Mouse (Mus musculus): ENCODE results near the gene Vipas39. TPM values are rescaled to one million over a fixed set of nuclear protein-coding genes. Genes with fewer than 3 reads are reported as not detected.
A peak's percentile ranks its signal among the peaks of the same experiment; 100 is the strongest.
"Not testable (repeated sequence)": the region's sequence is repeated elsewhere in the genome, so short reads cannot be mapped to it uniquely, and the experiment has no call there.

The Vipas39 gene
- polyA plus RNA-seq, 1 experiment from 2014 or later: 57.7 TPM

- Histone ChIP-seq H3K36me3 (no peaks in the 10 kb centered on the region), H3K9ac (no peak overlapping the region), H3K4me3 (no peak overlapping the region), H3K4me2 (no peak overlapping the region), H3K4me1 (replicated peaks) (no peaks in the 10 kb centered on the region), H3K27me3 (no peaks in the 10 kb centered on the region), H3K27ac (no peak overlapping the region), H3K9me3 (no peaks in the 10 kb centered on the region)
- ATAC-seq (ENCODE audit: low FRiP score): no peak
- 62% methylated on average over 7 of the region's 7 CpGs for WGBS
Measured at GRCm38 (mm10) chr12:87283706-87284105, 17.6 kb upstream of the Vipas39 start.

- H3K4me2 ChIP-seq: no peak overlapping the region
- no peaks in the 10 kb centered on the region for H3K36me3 ChIP-seq
- H3K27me3 ChIP-seq: no peaks in the 10 kb centered on the region
- H3K4me3 ChIP-seq: no peak overlapping the region
- H3K9me3 ChIP-seq: no peaks in the 10 kb centered on the region
- H3K9ac ChIP-seq: no peak overlapping the region
- 94% methylated on average over 4 of the region's 4 CpGs for WGBS
- H3K4me1 ChIP-seq (replicated peaks): no peaks in the 10 kb centered on the region
- no peak for ATAC-seq (ENCODE audit: low FRiP score)
- no peak overlapping the region for H3K27ac ChIP-seq
Measured at GRCm38 (mm10) chr12:87282743-87283142, 16.7 kb upstream of the Vipas39 start.

GRCm38 (mm10) chr12:87281766-87282165 is 15.7 kb upstream of the Vipas39 start:
- no peak for ATAC-seq (ENCODE audit: low FRiP score)
- H3K4me3 ChIP-seq: no peak overlapping the region
- H3K27ac ChIP-seq: no peak overlapping the region
- no peak overlapping the region for H3K9ac ChIP-seq
- no peak overlapping the region for H3K4me2 ChIP-seq
- no peaks in the 10 kb centered on the region for H3K9me3 ChIP-seq
- peaks cover under 1% of the 10 kb centered on the region; the same call in 1 of the 2 replicates for H3K36me3 ChIP-seq
- H3K27me3 ChIP-seq: no peaks in the 10 kb centered on the region
- H3K4me1 ChIP-seq (replicated peaks): no peaks in the 10 kb centered on the region
- 83% methylated on average over 1 of the region's 1 CpGs for WGBS

GRCm38 (mm10) chr12:87279879-87280278 is 13.8 kb upstream of the Vipas39 start:
- Histone ChIP-seq H3K4me1 (replicated peaks) (no peaks in the 10 kb centered on the region), H3K4me2 (no peak overlapping the region), H3K9ac (no peak overlapping the region), H3K36me3 (peaks cover 19% of the 10 kb centered on the region), H3K4me3 (no peak overlapping the region), H3K9me3 (no peaks in the 10 kb centered on the region), H3K27ac (no peak overlapping the region), H3K27me3 (no peaks in the 10 kb centered on the region)
- ATAC-seq (ENCODE audit: low FRiP score): no peak
- 45% methylated on average over 14 of the region's 14 CpGs for WGBS

- 0 out of 2 replicates have a peak, but pooled peaks have one; percentile 34 for ATAC-seq (ENCODE audit: low FRiP score)
- Histone ChIP-seq H3K27ac (no peak overlapping the region), H3K36me3 (peaks cover 24% of the 10 kb centered on the region), H3K9ac (no peak overlapping the region), H3K9me3 (no peaks in the 10 kb centered on the region), H3K4me3 (no peak overlapping the region), H3K4me2 (no peak overlapping the region), H3K4me1 (replicated peaks) (no peaks in the 10 kb centered on the region), H3K27me3 (no peaks in the 10 kb centered on the region)
- WGBS: 76% methylated on average over 3 of the region's 3 CpGs
Measured at GRCm38 (mm10) chr12:87279350-87279749, 13.3 kb upstream of the Vipas39 start.

- Histone ChIP-seq H3K4me1 (replicated peaks) (no peaks in the 10 kb centered on the region), H3K27me3 (no peaks in the 10 kb centered on the region), H3K9me3 (no peaks in the 10 kb centered on the region), H3K4me2 (no peak overlapping the region), H3K36me3 (peaks cover 35% of the 10 kb centered on the region), H3K27ac (no peak overlapping the region), H3K4me3 (no peak overlapping the region), H3K9ac (no peak overlapping the region)
- no peak for ATAC-seq (ENCODE audit: low FRiP score)
- 30% methylated on average over 6 of the region's 6 CpGs for WGBS
Measured at GRCm38 (mm10) chr12:87278118-87278730, 12.2 kb upstream of the Vipas39 start.

GRCm38 (mm10) chr12:87277251-87277650 is 11.2 kb upstream of the Vipas39 start:
- H3K4me1 ChIP-seq (replicated peaks); H3K27me3 ChIP-seq; H3K9me3 ChIP-seq; H3K27ac ChIP-seq; H3K4me3 ChIP-seq; H3K4me2 ChIP-seq; ATAC-seq (ENCODE audit: low FRiP score); H3K9ac ChIP-seq: not testable (repeated sequence)
- H3K36me3 ChIP-seq: peaks cover 45% of the 10 kb centered on the region
- 86% methylated on average over 4 of the region's 4 CpGs for WGBS

GRCm38 (mm10) chr12:87274853-87275831 is 9.1 kb upstream of the Vipas39 start:
- H3K4me3 ChIP-seq: no peak overlapping the region
- H3K9ac ChIP-seq: no peak overlapping the region
- H3K27me3 ChIP-seq: no peaks in the 10 kb centered on the region
- H3K27ac ChIP-seq: no peak overlapping the region
- peaks cover 66% of the 10 kb centered on the region for H3K36me3 ChIP-seq
- no peak overlapping the region for H3K4me2 ChIP-seq
- 90% methylated on average over 9 of the region's 9 CpGs for WGBS
- H3K9me3 ChIP-seq: no peaks in the 10 kb centered on the region
- no peak for ATAC-seq (ENCODE audit: low FRiP score)
- H3K4me1 ChIP-seq (replicated peaks): no peaks in the 10 kb centered on the region

GRCm38 (mm10) chr12:87267682-87268081 is 1.6 kb upstream of the Vipas39 start:
- Histone ChIP-seq H3K4me1 (replicated peaks) (peaks cover 21% of the 10 kb centered on the region), H3K36me3 (peaks cover 48% of the 10 kb centered on the region), H3K27ac (no peak overlapping the region), H3K4me2 (peak overlapping the region; percentile 95), H3K9ac (peak overlapping the region; percentile 92), H3K27me3 (no peaks in the 10 kb centered on the region), H3K4me3 (peak overlapping the region; percentile 85), H3K9me3 (no peaks in the 10 kb centered on the region)
- WGBS: 30% methylated on average over 4 of the region's 4 CpGs
- no peak for ATAC-seq (ENCODE audit: low FRiP score)

GRCm38 (mm10) chr12:87266827-87267603 is 959 bp upstream of the Vipas39 start:
- Histone ChIP-seq H3K4me2 (peak overlapping the region; percentile 95), H3K36me3 (peaks cover 47% of the 10 kb centered on the region), H3K4me3 (peak overlapping the region; percentile 85), H3K4me1 (replicated peaks) (peaks cover 21% of the 10 kb centered on the region), H3K9me3 (no peaks in the 10 kb centered on the region), H3K27ac (peak overlapping the region; percentile 91), H3K27me3 (no peaks in the 10 kb centered on the region), H3K9ac (peak overlapping the region; percentile 92)
- no peak; the same call in none of the 2 replicates for ATAC-seq (ENCODE audit: low FRiP score)
- under 1% methylated on average over 31 of the region's 31 CpGs for WGBS

- Histone ChIP-seq H3K4me3 (peak overlapping the region; percentile 85), H3K27ac (peak overlapping the region; percentile 90), H3K36me3 (peaks cover 47% of the 10 kb centered on the region), H3K9me3 (no peaks in the 10 kb centered on the region), H3K4me2 (peak overlapping the region; percentile 71), H3K4me1 (replicated peaks) (peaks cover 21% of the 10 kb centered on the region), H3K27me3 (no peaks in the 10 kb centered on the region), H3K9ac (peak overlapping the region; percentile 89)
- ATAC-seq (ENCODE audit: low FRiP score): no peak
- whole genome bisulfite sequencing: 25% methylated on average over 11 of the region's 11 CpGs
Measured at GRCm38 (mm10) chr12:87265444-87265843, 612 bp downstream of the Vipas39 start.

- no peak overlapping the region for H3K9ac ChIP-seq
- H3K9me3 ChIP-seq: no peaks in the 10 kb centered on the region
- no peak overlapping the region for H3K27ac ChIP-seq
- no peaks in the 10 kb centered on the region for H3K27me3 ChIP-seq
- WGBS: 98% methylated on average over 8 of the region's 8 CpGs
- H3K4me3 ChIP-seq: no peak overlapping the region
- no peak overlapping the region for H3K4me2 ChIP-seq
- peaks cover 78% of the 10 kb centered on the region for H3K36me3 ChIP-seq
- H3K4me1 ChIP-seq (replicated peaks): peaks cover 7% of the 10 kb centered on the region
- ATAC-seq (ENCODE audit: low FRiP score): no peak
Measured at GRCm38 (mm10) chr12:87260562-87260961, 5.5 kb downstream of the Vipas39 start.
